Mouse (Mus musculus) liver, adult 2 months (tissue): Measurements from ENCODE around the gene Nat14. TPM values are rescaled to one million over a fixed set of nuclear protein-coding genes. Genes with fewer than 3 reads are reported as not detected.

Experiments used
- DNase-seq: peaks from one replicate; pipeline ENCODE4 v3.0.0-alpha.2; 2011; ENCODE audit warnings: low read depth, low spot score; ENCODE audit errors: extremely low read depth
- H3K27ac ChIP-seq: fragments of 200-500 bp; replicated peaks from 2 replicates; pipeline ENCODE4 v1.5.1; 2012; ENCODE audit warnings: low read depth, mild to moderate bottlenecking, control low read depth, inconsistent platforms, low read length; ENCODE audit not compliant: insufficient read depth
- H3K27me3 ChIP-seq: fragments of 200-500 bp; 2 replicates; pipeline ENCODE4 v1.6.1; 2012; ENCODE audit warnings: mild to moderate bottlenecking, moderate library complexity, low read length, inconsistent platforms; ENCODE audit not compliant: control insufficient read depth, insufficient read depth
- H3K36me3 ChIP-seq: fragments of 200-500 bp; 2 replicates; pipeline ENCODE4 v1.6.1; 2012; ENCODE audit warnings: low read length, inconsistent platforms; ENCODE audit not compliant: control insufficient read depth, insufficient read depth
- H3K4me1 ChIP-seq: fragments of 200-500 bp; 2 replicates; pipeline ENCODE4 v1.6.1; 2011; ENCODE audit warnings: low read length; ENCODE audit not compliant: control insufficient read depth, insufficient read depth
- H3K4me3 ChIP-seq: fragments of 200-500 bp; 2 replicates; pipeline ENCODE4 v1.5.1; 2011; ENCODE audit warnings: low read depth, mild to moderate bottlenecking, control low read depth, low read length, moderate library complexity; ENCODE audit not compliant: insufficient read depth
- H3K79me2 ChIP-seq: fragments of 200-500 bp; 2 replicates; pipeline ENCODE4 v1.6.1; 2012; ENCODE audit warnings: inconsistent platforms, mild to moderate bottlenecking, low read length, moderate library complexity; ENCODE audit not compliant: control insufficient read depth, insufficient read depth
- H3K9ac ChIP-seq: fragments of 200-500 bp; 2 replicates; pipeline ENCODE4 v1.6.1; 2012; ENCODE audit warnings: low read depth, mild to moderate bottlenecking, control low read depth, inconsistent platforms, low read length
- CTCF ChIP-seq: fragments of 200-500 bp; IDR thresholded peaks from 2 replicates; pipeline ENCODE4 v1.5.1; 2011; ENCODE audit warnings: low read depth, low read length, control low read depth
- POLR2A ChIP-seq: fragments of 200-500 bp; IDR thresholded peaks from 2 replicates; pipeline ENCODE4 v1.6.1; 2011; ENCODE audit warnings: low read length, control low read depth; ENCODE audit not compliant: insufficient read depth; ENCODE audit errors: extremely low read depth
- WGBS: fragments of 180-500 bp; shearing (Covaris S2); methylation state at CpG from one replicate; pipeline ENCODE4 v1.1.7; 2018; 5-methylcytosine and 5-hydroxymethylcytosine counted together
- polyA plus RNA-seq: library from polyadenylated mRNA; depleted of rRNA; stranded (reverse); fragments of >200 nt; gene quantifications from 2 replicates; pipeline ENCODE4 v1.2.3, GENCODE M21; 2012
- total RNA-seq: library from RNA; depleted of rRNA; stranded (reverse); fragments of >200 nt; gene quantifications from 2 replicates; pipeline ENCODE4 v1.2.3, GENCODE M21; 2014

Nat14 gene
- total and polyA plus RNA-seq, 2 experiments, result 0.28 to 0.75 TPM

DNA sequence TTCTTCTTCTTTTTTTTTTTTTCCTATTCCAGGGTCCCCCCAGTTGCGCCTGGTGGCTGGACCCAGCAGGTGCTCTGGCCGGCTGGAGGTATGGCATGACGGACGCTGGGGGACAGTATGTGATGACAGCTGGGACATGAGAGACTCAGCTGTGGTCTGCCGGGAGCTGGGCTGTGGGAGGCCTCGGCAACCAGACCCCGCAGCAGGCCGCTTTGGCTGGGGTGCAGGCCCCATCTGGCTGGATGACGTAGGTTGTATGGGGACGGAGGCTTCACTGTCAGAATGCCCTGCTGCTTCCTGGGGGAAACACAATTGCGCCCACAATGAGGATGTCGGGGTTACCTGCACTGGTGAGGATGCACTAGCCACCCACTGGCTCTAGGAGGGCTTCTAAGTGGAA is 11.3 kb downstream of the Nat14 start:
- H3K4me1 ChIP-seq, result no peaks in the 10 kb centered on the region
- H3K27ac ChIP-seq, result no peak overlapping the region
- WGBS, result 83% methylated on average over 12 of the region's 12 CpGs
- no peaks in the 10 kb centered on the region for H3K36me3 ChIP-seq
- no peak for DNase-seq
- no peaks in the 10 kb centered on the region for H3K79me2 ChIP-seq
- no peak overlapping the region for H3K9ac ChIP-seq
- TF ChIP-seq POLR2A, result no peak
- no peak for TF ChIP-seq CTCF
- no peak overlapping the region for H3K4me3 ChIP-seq
- no peaks in the 10 kb centered on the region for H3K27me3 ChIP-seq

DNA sequence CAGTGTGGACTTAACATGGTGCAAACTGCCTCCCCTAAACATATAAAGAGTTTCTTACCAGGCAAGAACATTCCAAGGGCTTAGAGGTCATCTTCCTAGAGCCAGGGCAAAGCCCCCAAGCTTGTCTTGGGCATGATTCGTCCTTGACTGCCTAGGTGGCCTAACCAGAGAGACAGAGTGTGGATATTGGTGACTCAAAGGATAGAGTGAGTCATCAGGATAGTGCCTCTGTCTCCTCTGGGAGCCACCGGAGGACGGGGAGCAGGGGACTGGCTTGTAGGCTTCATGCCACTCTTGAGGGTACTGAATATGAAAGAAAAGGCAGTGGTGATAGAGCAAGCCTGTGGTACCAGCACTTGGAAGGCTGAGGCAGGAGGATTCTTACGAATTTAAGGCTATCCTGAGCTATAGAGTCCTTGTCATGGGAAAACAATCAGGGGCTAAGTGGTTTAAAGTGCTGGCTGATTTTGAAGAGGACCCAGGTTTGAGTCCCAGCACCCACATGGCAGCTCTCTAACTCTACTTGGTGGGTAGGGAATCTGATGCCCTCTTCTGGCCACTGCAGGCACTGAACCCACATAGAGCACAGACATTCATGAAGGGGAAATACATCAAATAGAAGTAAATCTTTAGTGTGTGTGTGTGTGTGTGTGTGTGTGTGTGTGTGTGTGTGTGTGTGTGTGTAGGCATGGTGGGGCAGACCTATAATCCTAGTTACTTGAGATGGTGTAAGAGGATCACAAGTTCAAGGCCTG is 12.5 kb downstream of the Nat14 start:
- H3K27ac ChIP-seq, result no peak overlapping the region
- no peaks in the 10 kb centered on the region for H3K36me3 ChIP-seq
- H3K9ac ChIP-seq, result no peak overlapping the region
- no peak overlapping the region for H3K4me3 ChIP-seq
- H3K27me3 ChIP-seq, result no peaks in the 10 kb centered on the region
- no peaks in the 10 kb centered on the region for H3K4me1 ChIP-seq
- no peaks in the 10 kb centered on the region for H3K79me2 ChIP-seq
- WGBS, result 77% methylated on average over 4 of the region's 4 CpGs
- TF ChIP-seq CTCF (peak; percentile 5; the same call in 1 of the 2 replicates), POLR2A (no peak)
- DNase-seq, result no peak

DNA sequence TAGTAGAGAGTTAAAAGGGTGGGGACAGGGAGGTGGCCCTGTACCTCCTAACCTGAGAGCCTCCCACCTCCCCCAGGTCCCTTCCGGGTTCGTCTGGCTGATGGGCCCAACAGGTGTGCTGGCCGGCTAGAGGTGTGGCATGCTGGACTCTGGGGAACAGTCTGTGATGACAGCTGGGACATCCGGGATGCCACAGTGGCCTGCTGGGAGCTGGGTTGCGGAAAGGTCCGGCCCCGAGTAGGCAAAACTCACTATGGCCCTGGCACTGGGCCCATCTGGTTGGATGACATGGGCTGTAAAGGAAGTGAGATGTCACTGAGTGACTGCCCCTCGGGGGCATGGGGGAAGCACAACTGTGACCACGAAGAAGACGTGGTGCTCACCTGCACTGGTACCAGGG is 15.0 kb downstream of the Nat14 start:
- Histone ChIP-seq H3K27ac (no peak overlapping the region), H3K27me3 (no peaks in the 10 kb centered on the region), H3K36me3 (no peaks in the 10 kb centered on the region), H3K79me2 (no peaks in the 10 kb centered on the region), H3K4me3 (no peak overlapping the region), H3K4me1 (no peaks in the 10 kb centered on the region), H3K9ac (no peak overlapping the region)
- DNase-seq, result no peak
- WGBS, result 82% methylated on average over 10 of the region's 10 CpGs
- TF ChIP-seq POLR2A, result no peak
- no peak for TF ChIP-seq CTCF

DNA sequence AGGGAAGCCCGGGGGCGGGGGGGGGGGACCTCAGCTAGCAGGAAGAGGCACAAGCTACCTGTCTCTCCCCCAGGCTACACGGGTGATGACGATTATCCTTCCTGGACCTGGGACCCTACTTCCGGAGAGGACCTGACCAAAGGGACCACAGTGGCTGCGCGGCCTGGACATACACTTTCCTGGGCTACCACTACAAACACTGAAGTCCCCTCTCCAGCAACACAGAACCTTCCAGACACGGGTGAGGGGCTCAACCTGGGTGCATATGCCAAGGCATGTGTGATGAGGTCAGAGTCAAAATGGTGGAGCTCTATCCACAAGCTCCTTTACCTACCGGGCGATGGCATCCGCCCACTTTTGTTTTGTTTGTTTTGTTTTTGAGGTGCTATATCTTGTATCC is 15.6 kb downstream of the Nat14 start:
- Histone ChIP-seq H3K9ac (no peak overlapping the region), H3K36me3 (no peaks in the 10 kb centered on the region), H3K27ac (no peak overlapping the region), H3K4me3 (no peak overlapping the region), H3K79me2 (no peaks in the 10 kb centered on the region), H3K27me3 (no peaks in the 10 kb centered on the region), H3K4me1 (no peaks in the 10 kb centered on the region)
- TF ChIP-seq CTCF (no peak), POLR2A (no peak)
- no peak for DNase-seq
- 72% methylated on average over 11 of the region's 11 CpGs for WGBS

DNA sequence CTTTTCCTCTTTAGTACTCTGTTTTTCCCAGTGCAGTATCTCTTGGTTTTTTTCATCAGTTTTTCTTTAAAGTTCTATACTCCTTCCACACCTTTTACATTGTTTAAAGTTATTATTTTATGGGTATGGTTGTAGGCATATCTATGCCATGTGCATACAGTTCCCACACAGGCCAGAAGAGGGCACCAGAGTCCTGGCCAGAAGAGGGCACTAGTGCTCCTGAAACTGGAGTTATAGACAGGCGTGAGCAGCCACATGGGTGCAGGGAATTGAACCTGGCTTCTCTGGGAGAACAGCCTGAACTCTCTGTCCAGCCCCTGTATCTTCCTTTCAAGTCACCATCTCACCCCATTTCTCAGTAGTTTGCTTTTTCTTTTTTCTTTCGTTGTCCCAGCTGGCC is 16.6 kb downstream of the Nat14 start:
- 45% methylated on average over 2 of the region's 2 CpGs for WGBS
- Histone ChIP-seq H3K27me3 (no peaks in the 10 kb centered on the region), H3K36me3 (no peaks in the 10 kb centered on the region), H3K27ac (no peak overlapping the region), H3K4me3 (no peak overlapping the region), H3K9ac (no peak overlapping the region), H3K4me1 (no peaks in the 10 kb centered on the region), H3K79me2 (no peaks in the 10 kb centered on the region)
- TF ChIP-seq POLR2A (no peak), CTCF (peak; percentile 89)
- peak; percentile 49 for DNase-seq

DNA sequence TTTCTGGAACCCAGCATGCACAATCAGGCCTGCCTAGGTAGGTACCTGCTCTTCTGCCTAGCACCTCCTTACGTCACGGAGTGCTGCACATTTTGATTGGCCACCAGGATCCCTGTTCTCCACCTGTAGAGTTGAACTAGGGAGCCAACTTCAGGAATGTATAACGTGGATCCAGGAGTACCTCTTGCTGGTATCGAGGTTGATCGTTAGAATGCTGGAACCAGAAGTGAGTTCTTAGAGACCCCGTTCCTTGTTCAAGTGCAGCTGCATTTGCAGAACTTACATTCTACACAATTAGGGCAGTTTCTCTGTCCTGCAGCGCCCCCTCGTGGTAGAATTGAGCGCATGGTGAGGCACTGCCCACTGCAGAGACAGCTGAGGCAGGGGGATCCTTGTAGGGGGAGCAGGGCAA is 18.2 kb downstream of the Nat14 start:
- Histone ChIP-seq H3K27ac (no peak overlapping the region), H3K36me3 (no peaks in the 10 kb centered on the region), H3K4me3 (no peak overlapping the region), H3K9ac (no peak overlapping the region), H3K27me3 (no peaks in the 10 kb centered on the region), H3K79me2 (no peaks in the 10 kb centered on the region), H3K4me1 (no peaks in the 10 kb centered on the region)
- 12% methylated on average over 9 of the region's 9 CpGs for WGBS
- peak; percentile 70 for DNase-seq
- no peak for TF ChIP-seq POLR2A
- TF ChIP-seq CTCF, result peak; percentile 91
